Mouse (Mus musculus) cortical plate, adult 2 months (tissue): ENCODE measurements at regions not wholly inside any gene's neighbourhood (a gene's known extent, or its start where the extent isn't known, plus 50 kb on each side); places are given as distances from the start of the nearest gene placed in this dataset.

Experiments used
- CTCF ChIP-seq: fragments of 200-500 bp; IDR thresholded peaks from 2 replicates; pipeline ENCODE4 v1.5.1; 2011; ENCODE audit warnings: mild to moderate bottlenecking, control low read depth, low read length; ENCODE audit not compliant: insufficient read depth; ENCODE audit errors: extremely low read depth
- POLR2A ChIP-seq: fragments of 200-500 bp; IDR thresholded peaks from 2 replicates; pipeline ENCODE4 v1.6.1; 2011; ENCODE audit warnings: mild to moderate bottlenecking, low read length, control low read depth; ENCODE audit not compliant: insufficient read depth; ENCODE audit errors: extremely low read depth

- TF ChIP-seq POLR2A = no peak
- TF ChIP-seq CTCF = no peak
These were observed 101.4 kb downstream of the 1810010D01Rik start for GRCm38 (mm10) chr7:145106494-145106849.
